Mouse (Mus musculus) MEL (cell line): ENCODE results near the gene 4933414I15Rik. TPM values are rescaled to one million over a fixed set of nuclear protein-coding genes. Genes with fewer than 3 reads are reported as not detected.

Experiments used
- DNase-seq: peaks from one replicate; pipeline ENCODE4 v3.0.0; 2011; ENCODE audit warnings: low read depth, low spot score
- H3K27ac ChIP-seq: 2 replicates; pipeline ENCODE4 v1.5.1; 2012; ENCODE audit warnings: low read depth, mild to moderate bottlenecking, control low read depth, low read length, moderate library complexity; ENCODE audit not compliant: control insufficient read depth
- H3K27me3 ChIP-seq, 2 experiments: fragments of 150-350 bp in 1 of 2; sonication (generic) in 1 of 2; 2 replicates each; pipeline ENCODE4 v1.6.1; 2012; ENCODE audit warnings: low read length in 2 of 2, mild to moderate bottlenecking in 2 of 2, improper control_type of control experiment in 1 of 2, moderate library complexity in 1 of 2; ENCODE audit not compliant: insufficient read depth in 2 of 2, control insufficient read depth in 1 of 2
- H3K36me3 ChIP-seq, 2 experiments: 2 replicates each; pipeline ENCODE4 v1.6.1; 2012 to 2014; ENCODE audit warnings: low read length in 2 of 2, improper control_type of control experiment in 1 of 2, inconsistent platforms in 1 of 2, mild to moderate bottlenecking in 1 of 2; ENCODE audit not compliant: insufficient read depth in 2 of 2, control insufficient read depth in 1 of 2
- H3K4me1 ChIP-seq, 2 experiments: fragments of 150-350 bp in 1 of 2; sonication (generic) in 1 of 2; 2 replicates each; pipeline ENCODE4 v1.6.1; 2012; ENCODE audit warnings: low read length in 2 of 2, improper control_type of control experiment in 1 of 2, mild to moderate bottlenecking in 1 of 2; ENCODE audit not compliant: insufficient read depth in 2 of 2, control insufficient read depth in 1 of 2
- H3K4me3 ChIP-seq, 2 experiments: fragments of 150-350 bp in 1 of 2; sonication (generic) in 1 of 2; 2 replicates each; pipeline ENCODE4 v1.5.1; 2012; ENCODE audit warnings: low read depth in 2 of 2, low read length in 2 of 2, mild to moderate bottlenecking in 2 of 2, moderate library complexity in 2 of 2, control low read depth in 1 of 2, improper control_type of control experiment in 1 of 2; ENCODE audit not compliant: control insufficient read depth in 1 of 2, insufficient read depth in 1 of 2
- H3K79me2 ChIP-seq: 2 replicates; pipeline ENCODE4 v1.6.1; 2012; ENCODE audit warnings: mild to moderate bottlenecking, low read length, moderate library complexity; ENCODE audit not compliant: control insufficient read depth, poor library complexity, insufficient read depth
- H3K9ac ChIP-seq: 2 replicates; pipeline ENCODE4 v1.6.1; 2012; ENCODE audit warnings: low read depth, mild to moderate bottlenecking, control low read depth, low read length, moderate library complexity; ENCODE audit not compliant: control insufficient read depth, poor library complexity, severe bottlenecking
- H3K9me3 ChIP-seq: fragments of 150-350 bp; sonication (generic); replicated peaks from 2 replicates; pipeline ENCODE4 v1.6.1; 2012; ENCODE audit warnings: mild to moderate bottlenecking, low read length, improper control_type of control experiment, moderate library complexity; ENCODE audit not compliant: insufficient read depth
- CHD1 ChIP-seq: IDR thresholded peaks from 2 replicates; pipeline ENCODE4 v1.6.1; 2012; ENCODE audit warnings: low read depth, mild to moderate bottlenecking, inconsistent platforms, low read length, improper control_type of control experiment
- ELF1 ChIP-seq: IDR thresholded peaks from 2 replicates; pipeline ENCODE4 v1.6.1; 2014; ENCODE audit warnings: low read depth, mild to moderate bottlenecking, inconsistent platforms, low read length, improper control_type of control experiment, moderate library complexity
- JUND ChIP-seq: IDR thresholded peaks from 2 replicates; pipeline ENCODE4 v1.6.1; 2011; ENCODE audit warnings: low read depth, mild to moderate bottlenecking, improper control_type of control experiment, low read length
- KAT2A ChIP-seq: conservative IDR thresholded peaks from 2 replicates; pipeline ENCODE4 v1.6.1; 2012; ENCODE audit warnings: low read depth, low read length, improper control_type of control experiment, inconsistent platforms
- MAFK ChIP-seq: IDR thresholded peaks from 2 replicates; pipeline ENCODE4 v1.6.1; 2011; ENCODE audit warnings: low read depth, mild to moderate bottlenecking, low read length, improper control_type of control experiment, borderline replicate concordance
- MAX ChIP-seq: IDR thresholded peaks from 2 replicates; pipeline ENCODE4 v1.6.1; 2011; ENCODE audit warnings: low read length, improper control_type of control experiment
- MEF2A ChIP-seq: IDR thresholded peaks from 2 replicates; pipeline ENCODE4 v1.6.1; 2014; ENCODE audit warnings: low read depth, mild to moderate bottlenecking, inconsistent platforms, low read length, improper control_type of control experiment; ENCODE audit not compliant: poor library complexity, insufficient replicate concordance, severe bottlenecking; ENCODE audit errors: extremely low read depth
- MYC ChIP-seq: IDR thresholded peaks from 2 replicates; pipeline ENCODE4 v1.6.1; 2011; ENCODE audit warnings: low read depth, mild to moderate bottlenecking, low read length, improper control_type of control experiment, moderate library complexity
- POLR2A ChIP-seq, 2 experiments: IDR thresholded peaks; 2 replicates each; pipeline ENCODE4 v1.6.1; 2011 to 2012; ENCODE audit warnings: low read length in 2 of 2, mild to moderate bottlenecking in 2 of 2, control low read depth in 1 of 2, improper control_type of control experiment in 1 of 2, low read depth in 1 of 2, moderate library complexity in 1 of 2; ENCODE audit not compliant: control insufficient read depth in 1 of 2, insufficient read depth in 1 of 2, poor library complexity in 1 of 2
- POLR2AphosphoS5 ChIP-seq: IDR thresholded peaks from 2 replicates; pipeline ENCODE4 v1.6.1; 2012; ENCODE audit warnings: low read depth, borderline replicate concordance, mild to moderate bottlenecking, inconsistent platforms, low read length, moderate library complexity, mixed read lengths
- RAD21 ChIP-seq: IDR thresholded peaks from 2 replicates; pipeline ENCODE4 v1.6.1; 2011; ENCODE audit warnings: mild to moderate bottlenecking, low read depth, low read length, improper control_type of control experiment
- RCOR1 ChIP-seq: IDR thresholded peaks from 2 replicates; pipeline ENCODE4 v1.6.1; 2012; ENCODE audit warnings: low read depth, mild to moderate bottlenecking, inconsistent platforms, low read length, improper control_type of control experiment
- TCF12 ChIP-seq: IDR thresholded peaks from 2 replicates; pipeline ENCODE4 v1.6.1; 2014; ENCODE audit warnings: low read depth, mild to moderate bottlenecking, inconsistent platforms, low read length, improper control_type of control experiment, moderate library complexity
- UBTF ChIP-seq: IDR thresholded peaks from 2 replicates; pipeline ENCODE4 v1.6.1; 2012; ENCODE audit warnings: low read depth, mild to moderate bottlenecking, inconsistent platforms, low read length, improper control_type of control experiment, moderate library complexity, borderline replicate concordance; ENCODE audit not compliant: insufficient read depth
- USF2 ChIP-seq, 2 experiments: IDR thresholded peaks; 2 replicates each; pipeline ENCODE4 v1.6.1; 2011 to 2012; ENCODE audit warnings: improper control_type of control experiment in 2 of 2, low read length in 2 of 2, borderline replicate concordance in 1 of 2, inconsistent platforms in 1 of 2, low read depth in 1 of 2, mild to moderate bottlenecking in 1 of 2; ENCODE audit not compliant: insufficient read depth in 1 of 2
- polyA plus RNA-seq, 2 experiments: library from polyadenylated mRNA; stranded (reverse) in 1 of 2; unstranded in 1 of 2; fragments of >175 nt in 1 of 2; fragments of >200 nt in 1 of 2; gene quantifications; 2 replicates each; pipeline versions ENCODE4 v1.2.1 to v1.2.4; 2012; ENCODE audit warnings: low replicate concordance in 2 of 2, low read depth in 1 of 2; ENCODE audit not compliant: insufficient read length in 2 of 2, insufficient read depth in 1 of 2, missing spikeins in 1 of 2
- total RNA-seq: library from RNA; depleted of rRNA; stranded (reverse); fragments of 300-350 nt; gene quantifications from 2 replicates; pipeline ENCODE4 v1.2.3, GENCODE M21; 2012; rRNA removed

4933414I15Rik gene
- total and polyA plus RNA-seq, 3 experiments: not detected

DNA sequence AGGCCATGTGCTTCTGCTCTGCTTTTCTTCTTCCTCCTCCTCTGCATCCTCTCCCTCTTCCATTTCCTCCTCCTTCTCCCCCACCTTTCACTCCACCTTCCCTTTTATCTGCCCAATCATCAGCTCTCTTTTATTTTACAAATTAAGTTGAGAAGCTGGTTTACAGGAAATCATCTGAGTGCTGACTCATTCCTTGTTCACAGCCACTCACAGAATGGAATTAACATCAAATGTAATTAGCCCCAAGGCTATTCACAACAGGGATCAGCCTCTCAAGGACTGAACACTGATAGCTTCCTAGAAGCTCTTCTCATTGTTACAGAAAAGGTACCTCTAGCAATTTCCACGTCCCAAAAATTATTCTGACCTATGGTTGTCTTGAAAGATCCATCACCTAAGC, 46.2 kb downstream of the 4933414I15Rik start:
- no peaks in the 10 kb centered on the region for H3K4me1 ChIP-seq
- TF ChIP-seq POLR2A (IDR thresholded peaks at IDR 0.05; ENCODE audit: control insufficient read depth in 1 of 2, insufficient read depth in 1 of 2, low read depth in 1 of 2, low read length in 2 of 2, poor library complexity in 1 of 2) (no peak), JUND (no peak), USF2 (IDR thresholded peaks at IDR 0.05; ENCODE audit: borderline replicate concordance in 1 of 2, insufficient read depth in 1 of 2, low read depth in 1 of 2, low read length in 2 of 2) (no peak), TCF12 (no peak), MYC (no peak), CHD1 (no peak), MAX (no peak), MEF2A (no peak), POLR2AphosphoS5 (no peak), UBTF (no peak)
- no peaks in the 10 kb centered on the region for H3K79me2 ChIP-seq
- H3K27me3 ChIP-seq: no peaks in the 10 kb centered on the region
- DNase-seq: no peak
- H3K4me3 ChIP-seq: no peak overlapping the region
- no peak overlapping the region for H3K27ac ChIP-seq
- H3K9me3 ChIP-seq: no peaks in the 10 kb centered on the region; the same call in 1 of the 2 replicates
- no peaks in the 10 kb centered on the region for H3K36me3 ChIP-seq
- no peak overlapping the region for H3K9ac ChIP-seq

DNA sequence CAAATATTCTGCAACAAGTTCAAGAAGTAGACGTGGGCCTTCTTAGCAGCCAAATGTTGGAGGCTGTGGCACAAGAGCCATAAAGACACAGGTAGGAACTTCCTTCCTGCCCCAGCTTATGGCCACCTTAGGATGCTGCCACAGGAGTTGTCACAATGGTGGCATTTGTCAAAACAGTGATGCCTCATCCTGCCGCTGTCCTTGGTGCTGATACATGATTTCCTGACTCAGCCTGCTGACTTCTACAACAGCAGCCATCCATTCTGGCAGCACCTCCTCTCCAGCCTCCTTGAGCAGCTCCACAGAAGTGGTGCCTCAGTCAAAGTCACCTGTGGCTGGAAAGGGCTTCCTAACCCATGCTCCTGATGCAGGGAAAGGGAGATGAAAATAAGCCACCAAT, 51.1 kb downstream of the 4933414I15Rik start:
- no peaks in the 10 kb centered on the region for H3K36me3 ChIP-seq
- no peak overlapping the region for H3K9ac ChIP-seq
- H3K27me3 ChIP-seq: no peaks in the 10 kb centered on the region
- TF ChIP-seq MYC (no peak), RCOR1 (no peak), ELF1 (no peak), KAT2A (no peak), RAD21 (no peak), MAFK (no peak), CHD1 (no peak)
- TF ChIP-seq, all 39 proteins: peak for 0
- no peaks in the 10 kb centered on the region for H3K9me3 ChIP-seq
- H3K79me2 ChIP-seq: no peaks in the 10 kb centered on the region
- DNase-seq: peak; percentile 50
- H3K27ac ChIP-seq: no peak overlapping the region
- H3K4me1 ChIP-seq: no peaks in the 10 kb centered on the region
- H3K4me3 ChIP-seq: no peak overlapping the region

Other genes with a start within 250 kb of the 4933414I15Rik start
- 2.1 and 4.5 TPM in 2 replicates for gene Zfp354c, start 116.0 kb downstream of the 4933414I15Rik start, total RNA-seq
- 1 to 10 TPM in 1 of 2 experiments, not detected in 1; 4.2 TPM for gene Zfp354c, start 116.0 kb downstream of the 4933414I15Rik start, polyA plus RNA-seq
- gene Zfp879, start 102.2 kb downstream of the 4933414I15Rik start, total RNA-seq: not detected in 2 replicates
- gene Zfp879, start 102.2 kb downstream of the 4933414I15Rik start, polyA plus RNA-seq: not detected
- gene Grm6, start 93.1 kb downstream of the 4933414I15Rik start, total RNA-seq: not detected in 2 replicates
- gene Grm6, start 93.1 kb downstream of the 4933414I15Rik start, polyA plus RNA-seq: under 1 TPM in 1 of 2 experiments, not detected in 1; 0.14 TPM
- gene Zfp454, start 56.1 kb downstream of the 4933414I15Rik start, total RNA-seq: not detected in 2 replicates
- gene Zfp454, start 56.1 kb downstream of the 4933414I15Rik start, polyA plus RNA-seq: not detected
- not detected in 2 replicates for gene Zfp2, start 27.6 kb downstream of the 4933414I15Rik start, total RNA-seq
- not detected for gene Zfp2, start 27.6 kb downstream of the 4933414I15Rik start, polyA plus RNA-seq
- not detected in 2 replicates for gene Zfp354b, start 12.1 kb downstream of the 4933414I15Rik start, total RNA-seq
- not detected for gene Zfp354b, start 12.1 kb downstream of the 4933414I15Rik start, polyA plus RNA-seq
- not detected in 2 replicates for gene Prop1, start 10.0 kb upstream of the 4933414I15Rik start, total RNA-seq
- not detected for gene Prop1, start 10.0 kb upstream of the 4933414I15Rik start, polyA plus RNA-seq
- not detected in 2 replicates for gene Olfr1378, start 22.8 kb upstream of the 4933414I15Rik start, total RNA-seq
- not detected for gene Olfr1378, start 22.8 kb upstream of the 4933414I15Rik start, polyA plus RNA-seq
- not detected in 2 replicates for gene Olfr1377, start 38.2 kb upstream of the 4933414I15Rik start, total RNA-seq
- gene Olfr1377, start 38.2 kb upstream of the 4933414I15Rik start, polyA plus RNA-seq: not detected
- not detected in 2 replicates for gene Olfr51, start 59.8 kb upstream of the 4933414I15Rik start, total RNA-seq
- gene Olfr51, start 59.8 kb upstream of the 4933414I15Rik start, polyA plus RNA-seq: not detected
- gene Olfr54, start 70.5 kb upstream of the 4933414I15Rik start, total RNA-seq: not detected in 2 replicates
- gene Olfr54, start 70.5 kb upstream of the 4933414I15Rik start, polyA plus RNA-seq: not detected
- not detected in 2 replicates for gene Olfr1375, start 104.3 kb upstream of the 4933414I15Rik start, total RNA-seq
- not detected for gene Olfr1375, start 104.3 kb upstream of the 4933414I15Rik start, polyA plus RNA-seq
- gene Zfp354a, start 115.5 kb upstream of the 4933414I15Rik start, total RNA-seq: not detected in 2 replicates
- not detected for gene Zfp354a, start 115.5 kb upstream of the 4933414I15Rik start, polyA plus RNA-seq